ENCODE assay signal across 10 mouse cellular contexts in genomic region chr17:5221041-5221440, GRCm38 (mm10).
DNase-seq lines count a peak whose midpoint lies in the region; ATAC-seq and TF ChIP-seq lines count a peak whose summit lies in the region.
"Had no signal": no experiment of that assay in that cellular context is flagged by ENCODE, and none has a peak within 500 bp of the region (broad histone marks: within the 10 kb centered on the region; RNA-seq: fewer than 3 reads in every experiment).

No protein-coding gene starts in this region.

- H3K9me3 ChIP-seq in liver, embryonic 12.5 days (replicated peaks): no peaks in the 10 kb centered on the region
- no peaks in the 10 kb centered on the region for H3K9me3 ChIP-seq in forebrain, embryonic 15.5 days
- no peaks in the 10 kb centered on the region for H3K9me3 ChIP-seq in kidney, postnatal 0 days (replicated peaks; ENCODE audit: low read length)
- no peaks in the 10 kb centered on the region for H3K9me3 ChIP-seq in neural tube, embryonic 13.5 days
- H3K9me3 ChIP-seq: liver, embryonic 15.5 days had no signal

- no peak overlapping the region for H3K9ac ChIP-seq in liver, adult 2 months (ENCODE audit: low read depth, low read length)
- no peak overlapping the region for H3K9ac ChIP-seq in liver, embryonic 12.5 days
- H3K9ac ChIP-seq in forebrain, embryonic 15.5 days (replicated peaks): no peak overlapping the region
- H3K9ac ChIP-seq in kidney, postnatal 0 days (ENCODE audit: low read depth, low read length): no peak overlapping the region
- no peak overlapping the region for H3K9ac ChIP-seq in neural tube, embryonic 13.5 days
- H3K9ac ChIP-seq: liver, embryonic 15.5 days had no signal

- peaks cover 26% of the 10 kb centered on the region; the same call in 1 of the 2 replicates for H3K79me2 ChIP-seq in liver, adult 2 months (ENCODE audit: control insufficient read depth, insufficient read depth, low read length)

- H3K27ac ChIP-seq in liver, adult 2 months (replicated peaks; ENCODE audit: insufficient read depth, low read depth, low read length): no peak overlapping the region; the same call in 1 of the 2 replicates
- no peak overlapping the region for H3K27ac ChIP-seq in liver, embryonic 12.5 days
- peak overlapping the region; percentile 33 for H3K27ac ChIP-seq in forebrain, embryonic 15.5 days (replicated peaks)
- H3K27ac ChIP-seq in kidney, postnatal 0 days: peak overlapping the region; percentile 47
- peak overlapping the region; percentile 78 for H3K27ac ChIP-seq in neural tube, embryonic 13.5 days (replicated peaks)
- H3K27ac ChIP-seq: liver, embryonic 15.5 days had no signal

- WGBS in liver, adult 2 months: 27% methylated on average over 8 of the region's 8 CpGs
- WGBS in liver, embryonic 12.5 days (ENCODE audit: insufficient replicate concordance): 75% methylated on average over 8 of the region's 8 CpGs
- WGBS in forebrain, embryonic 15.5 days: 24% methylated on average over 8 of the region's 8 CpGs
- 35% methylated on average over 8 of the region's 8 CpGs for WGBS in kidney, postnatal 0 days
- 24% methylated on average over 8 of the region's 8 CpGs for WGBS in neural tube, embryonic 13.5 days

- no peak for TF ChIP-seq POLR2A in liver, adult 2 months (IDR thresholded peaks at IDR 0.05; ENCODE audit: extremely low read depth, insufficient read depth, low read length)

- TF ChIP-seq CTCF in liver, adult 2 months (IDR thresholded peaks at IDR 0.05; ENCODE audit: low read depth, low read length): no peak
- no peak for TF ChIP-seq CTCF in kidney, postnatal 0 days (IDR thresholded peaks at IDR 0.05; ENCODE audit: low read depth)

- H3K36me3 ChIP-seq in liver, adult 2 months (ENCODE audit: control insufficient read depth, insufficient read depth, low read length): no peaks in the 10 kb centered on the region
- H3K36me3 ChIP-seq in liver, embryonic 12.5 days: no peaks in the 10 kb centered on the region
- H3K36me3 ChIP-seq in forebrain, embryonic 15.5 days: no peaks in the 10 kb centered on the region
- H3K36me3 ChIP-seq in kidney, postnatal 0 days (ENCODE audit: insufficient read depth, low read length): no peaks in the 10 kb centered on the region
- no peaks in the 10 kb centered on the region for H3K36me3 ChIP-seq in neural tube, embryonic 13.5 days
- H3K36me3 ChIP-seq: liver, embryonic 15.5 days had no signal

- peak; percentile 75 for DNase-seq in liver, adult 2 months (ENCODE audit: extremely low read depth, low read depth, low spot score)
- no peak for DNase-seq in kidney, postnatal 0 days (ENCODE audit: low spot score)
- DNase-seq in heart, adult 8-10 months (ENCODE audit: low spot score): no peak
- DNase-seq in Muller cell, postnatal 12 days (ENCODE audit: inconsistent ontology term): no peak
- DNase-seq: cerebellum, adult 11 months; right cerebral cortex, postnatal 25 days had no signal

- H3K4me2 ChIP-seq in liver, embryonic 12.5 days: no peak overlapping the region
- no peak overlapping the region for H3K4me2 ChIP-seq in forebrain, embryonic 15.5 days (replicated peaks)
- H3K4me2 ChIP-seq in kidney, postnatal 0 days (ENCODE audit: low read length): no peak overlapping the region
- H3K4me2 ChIP-seq in neural tube, embryonic 13.5 days: no peak overlapping the region
- H3K4me2 ChIP-seq: liver, embryonic 15.5 days had no signal

- H3K4me1 ChIP-seq in liver, adult 2 months (ENCODE audit: control insufficient read depth, insufficient read depth, low read length): peaks cover 27% of the 10 kb centered on the region
- H3K4me1 ChIP-seq in liver, embryonic 12.5 days: peaks cover 33% of the 10 kb centered on the region
- peaks cover 58% of the 10 kb centered on the region for H3K4me1 ChIP-seq in forebrain, embryonic 15.5 days
- H3K4me1 ChIP-seq in kidney, postnatal 0 days (replicated peaks; ENCODE audit: insufficient read depth, low read length): peaks cover 23% of the 10 kb centered on the region; the same call in 1 of the 2 replicates
- peaks cover 79% of the 10 kb centered on the region for H3K4me1 ChIP-seq in neural tube, embryonic 13.5 days (replicated peaks)

- H3K4me3 ChIP-seq in liver, adult 2 months (ENCODE audit: insufficient read depth, low read depth, low read length): no peak overlapping the region
- no peak overlapping the region for H3K4me3 ChIP-seq in liver, embryonic 12.5 days
- H3K4me3 ChIP-seq in forebrain, embryonic 15.5 days: no peak overlapping the region
- H3K4me3 ChIP-seq in kidney, postnatal 0 days (replicated peaks; ENCODE audit: low read depth, low read length): no peak overlapping the region
- no peak overlapping the region for H3K4me3 ChIP-seq in neural tube, embryonic 13.5 days
- H3K4me3 ChIP-seq: liver, embryonic 15.5 days had no signal

- no peaks in the 10 kb centered on the region for H3K27me3 ChIP-seq in liver, adult 2 months (ENCODE audit: control insufficient read depth, insufficient read depth, low read length)
- no peaks in the 10 kb centered on the region for H3K27me3 ChIP-seq in liver, embryonic 12.5 days (replicated peaks)
- no peaks in the 10 kb centered on the region for H3K27me3 ChIP-seq in forebrain, embryonic 15.5 days
- H3K27me3 ChIP-seq in kidney, postnatal 0 days (ENCODE audit: insufficient read depth, low read length): no peaks in the 10 kb centered on the region
- no peaks in the 10 kb centered on the region for H3K27me3 ChIP-seq in neural tube, embryonic 13.5 days
- H3K27me3 ChIP-seq: liver, embryonic 15.5 days had no signal

- ATAC-seq in liver, embryonic 12.5 days: no peak
- peak; percentile 45; the same call in 1 of the 2 replicates for ATAC-seq in forebrain, embryonic 15.5 days (replicated peaks)
- peak; percentile 55 for ATAC-seq in kidney, postnatal 0 days (replicated peaks; ENCODE audit: low FRiP score, low read depth)
- ATAC-seq in neural tube, embryonic 13.5 days (ENCODE audit: low read depth): 0 out of 2 replicates have a peak, but pooled peaks have one; percentile 20

Comparison
In these comparisons a context has a peak if more than half of its experiments do, and no peak if none do; other contexts are left out.
1. H3K27ac ChIP-seq: peak in forebrain, embryonic 15.5 days (single experiment), kidney, postnatal 0 days (single experiment) and neural tube, embryonic 13.5 days (single experiment); none in liver, adult 2 months (single experiment) and liver, embryonic 12.5 days (single experiment).